Comparison of ENCODE assay signal across 9 mouse cellular contexts in the genomic region with DNA sequence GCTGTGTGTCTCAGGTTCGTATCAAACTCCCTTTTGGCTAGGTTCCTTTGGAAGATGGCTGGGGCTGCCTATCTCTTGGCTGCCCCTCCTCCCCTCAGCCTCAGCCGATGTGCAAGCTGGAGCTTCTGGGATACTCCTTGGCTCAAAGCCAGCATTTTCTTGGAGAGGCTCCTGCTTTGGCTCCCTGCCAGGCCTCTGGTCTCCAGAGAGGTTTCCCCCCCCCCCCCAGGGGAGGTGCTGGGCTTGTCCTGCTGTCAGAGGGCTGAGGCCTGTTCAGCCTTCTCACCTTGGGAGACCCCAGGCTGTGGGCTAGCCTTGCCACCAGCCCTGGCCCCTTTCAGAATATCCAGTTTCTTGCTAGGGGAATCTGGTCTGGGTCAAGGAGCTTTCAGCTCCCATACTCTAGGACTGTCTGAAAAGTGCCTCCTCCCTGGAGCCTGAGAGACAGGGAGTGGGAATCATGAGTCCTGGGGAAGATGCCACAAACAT. TPM values are rescaled to one million over a fixed set of nuclear protein-coding genes. Genes with fewer than 3 reads are reported as not detected.
DNase-seq lines count a peak whose midpoint lies in the region; ATAC-seq and TF ChIP-seq lines count a peak whose summit lies in the region.
"Had no signal": no experiment of that assay in that cellular context is flagged by ENCODE, and none has a peak within 500 bp of the region (broad histone marks: within the 10 kb centered on the region; RNA-seq: fewer than 3 reads in every experiment).

No protein-coding gene starts in this region.

- no peaks in the 10 kb centered on the region for H3K36me3 ChIP-seq in testis, adult 2 months (ENCODE audit: control insufficient read depth, insufficient read depth, low read length)
- no peaks in the 10 kb centered on the region for H3K36me3 ChIP-seq in heart, embryonic 13.5 days
- H3K36me3 ChIP-seq: liver, embryonic 13.5 days had no signal

- no peak overlapping the region for H3K4me2 ChIP-seq in heart, embryonic 13.5 days
- H3K4me2 ChIP-seq: liver, embryonic 13.5 days had no signal

- TF ChIP-seq POLR2A in testis, adult 2 months (IDR thresholded peaks at IDR 0.05; ENCODE audit: control insufficient read depth, low read depth, low read length): no peak

- no peak for TF ChIP-seq CTCF in testis, adult 2 months (IDR thresholded peaks at IDR 0.05; ENCODE audit: control insufficient read depth, insufficient read depth, insufficient replicate concordance, low read depth, low read length)

- peak overlapping the region; percentile 12; the same call in 1 of the 2 replicates for H3K4me3 ChIP-seq in testis, adult 2 months (ENCODE audit: control insufficient read depth, low read depth, low read length)
- no peak overlapping the region for H3K4me3 ChIP-seq in heart, embryonic 13.5 days
- H3K4me3 ChIP-seq: liver, embryonic 13.5 days had no signal

- H3K4me1 ChIP-seq in testis, adult 2 months (ENCODE audit: control insufficient read depth, insufficient read depth, low read length): peaks cover 2% of the 10 kb centered on the region
- peaks cover 30% of the 10 kb centered on the region for H3K4me1 ChIP-seq in heart, embryonic 13.5 days
- H3K4me1 ChIP-seq: liver, embryonic 13.5 days had no signal

- no peaks in the 10 kb centered on the region for H3K27me3 ChIP-seq in testis, adult 2 months (ENCODE audit: control insufficient read depth, insufficient read depth, low read length)
- H3K27me3 ChIP-seq in heart, embryonic 13.5 days (replicated peaks): peaks cover 83% of the 10 kb centered on the region

- H3K9ac ChIP-seq in heart, embryonic 13.5 days: no peak overlapping the region
- H3K9ac ChIP-seq: liver, embryonic 13.5 days had no signal

- H3K9me3 ChIP-seq in heart, embryonic 13.5 days: no peaks in the 10 kb centered on the region
- H3K9me3 ChIP-seq: liver, embryonic 13.5 days had no signal

- no peak for ATAC-seq in cerebellum, adult (ENCODE audit: insufficient number of reproducible peaks, low FRiP score, low TSS enrichment)
- ATAC-seq in heart, embryonic 13.5 days (ENCODE audit: extremely low read depth, insufficient number of reproducible peaks, low FRiP score, low TSS enrichment): peak; percentile 53

- WGBS in heart, embryonic 13.5 days: 2% methylated on average over 2 of the region's 2 CpGs

- peak; percentile 60 for DNase-seq in cerebellum, adult 11 months
- no peak for DNase-seq in testis, postnatal 14 days (ENCODE audit: low spot score)
- peak; percentile 87 to 89 for DNase-seq in layer of hippocampus, postnatal 10 days (ENCODE audit: low spot score in 2 of 2)
- DNase-seq in retina, postnatal 1 day: peak; percentile 95
- DNase-seq in thymus, postnatal 14 days: no peak
- DNase-seq: liver, embryonic 13.5 days had no signal

- H3K27ac ChIP-seq in testis, adult 2 months (ENCODE audit: control insufficient read depth, insufficient read depth, low read depth, low read length): no peak overlapping the region
- no peak overlapping the region for H3K27ac ChIP-seq in heart, embryonic 13.5 days (replicated peaks)
- H3K27ac ChIP-seq: liver, embryonic 13.5 days had no signal

RNA-seq across cellular contexts. Expression of a gene that starts 54.1 kb away (rescaled TPM):
- polyA plus RNA-seq in testis, adult 2 months (2012; rRNA removed): 74.5 and 78.3 TPM in 2 replicates
- polyA plus RNA-seq in heart, embryonic 13.5 days (2015; fragmentation: Nextera tagmentation; extraction: Ambion mirVana): 24.4 and 27.1 TPM in 2 replicates
- 10 to 100 TPM; 83.3 to 96.9 TPM for total RNA-seq in layer of hippocampus, postnatal 10 days (2021)

Comparison
In these comparisons a context has a peak if more than half of its experiments do, and no peak if none do; other contexts are left out.
1. DNase-seq: peak in cerebellum, adult 11 months (single experiment), layer of hippocampus, postnatal 10 days (2 of 2) and retina, postnatal 1 day (single experiment); none in testis, postnatal 14 days (single experiment) and thymus, postnatal 14 days (single experiment).